In genomic region chr1:39078584-39079315, GRCm38 (mm10) we compare ENCODE assay signal across 13 mouse cellular contexts.
A peak's percentile ranks its signal among the peaks of the same experiment; 100 is the strongest.
DNase-seq lines count a peak whose midpoint lies in the region.
"Had no signal": no experiment of that assay in that cellular context is flagged by ENCODE, and none has a peak within 500 bp of the region (broad histone marks: within the 10 kb centered on the region; RNA-seq: fewer than 3 reads in every experiment).

No protein-coding gene starts in this region.

- DNase-seq in thymus, postnatal 4 days, result peak; percentile 14
- DNase-seq in thymus, postnatal 10 days (ENCODE audit: low spot score in 2 of 2), result no peak
- DNase-seq in gastrocnemius, postnatal 14 days, result peak; percentile 67
- DNase-seq in heart, postnatal 10 days, result peak; percentile 64 to 71
- DNase-seq in skeletal muscle tissue, adult 2 months (ENCODE audit: low read depth, low spot score), result peak; percentile 61
- DNase-seq in retina, embryonic 14.5 days (ENCODE audit: low spot score), result no peak
- no peak for DNase-seq in frontal cortex, postnatal 36 days (ENCODE audit: low spot score in 2 of 2)
- DNase-seq in cerebellum, adult 11 months, result no peak
- DNase-seq: adrenal gland, adult 8-10 months; cerebellum, adult 11-12 months; kidney, adult 9 months; kidney, postnatal 4 days; layer of hippocampus, adult 9-11 months had no signal

- intact Hi-C loops in gastrocnemius, postnatal 14 days (cut with DNase I; ENCODE audit: low total_unique reads), result no loop called here
- intact Hi-C loops in heart, postnatal 10 days (cut with DNase I), result no loop called here

Comparison
In these comparisons a context has a peak if more than half of its experiments do, and no peak if none do; other contexts are left out.
1. DNase-seq: peak in thymus, postnatal 4 days (single experiment), gastrocnemius, postnatal 14 days (single experiment), heart, postnatal 10 days (2 of 2) and skeletal muscle tissue, adult 2 months (single experiment); none in thymus, postnatal 10 days (0 of 2), retina, embryonic 14.5 days (single experiment), frontal cortex, postnatal 36 days (0 of 2) and cerebellum, adult 11 months (single experiment).